Mouse (Mus musculus) bone marrow, adult 2 months (tissue): ENCODE data around the gene Tk1. TPM values are rescaled to one million over a fixed set of nuclear protein-coding genes. Genes with fewer than 3 reads are reported as not detected.

ENCODE experiments used
- H3K27ac ChIP-seq: fragments of 200-500 bp; 2 replicates; pipeline ENCODE4 v1.5.1; 2012; ENCODE audit warnings: low read depth, mild to moderate bottlenecking, control low read depth, inconsistent platforms, low read length; ENCODE audit not compliant: control insufficient read depth, poor library complexity, insufficient read depth
- H3K4me1 ChIP-seq: fragments of 200-500 bp; 2 replicates; pipeline ENCODE4 v1.6.1; 2011; ENCODE audit warnings: low read length; ENCODE audit not compliant: control insufficient read depth, insufficient read depth
- H3K4me3 ChIP-seq: fragments of 200-500 bp; replicated peaks from 2 replicates; pipeline ENCODE3; 2011; ENCODE audit warnings: mild to moderate bottlenecking, low read depth, low read length, control low read depth; ENCODE audit not compliant: control insufficient read depth
- CTCF ChIP-seq: fragments of 200-500 bp; IDR thresholded peaks from 2 replicates; pipeline ENCODE4 v1.5.1; 2011; ENCODE audit warnings: low read length, control low read depth; ENCODE audit not compliant: control insufficient read depth, insufficient read depth
- POLR2A ChIP-seq: fragments of 200-500 bp; IDR thresholded peaks from 2 replicates; pipeline ENCODE4 v1.6.1; 2011; ENCODE audit warnings: low read depth, mild to moderate bottlenecking, control low read depth, low read length, borderline replicate concordance; ENCODE audit not compliant: control insufficient read depth
- WGBS: fragments of 180-500 bp; shearing (Covaris S2); methylation state at CpG from one replicate; pipeline ENCODE4 v1.1.7; 2018; 5-methylcytosine and 5-hydroxymethylcytosine counted together
- polyA plus RNA-seq: library from polyadenylated mRNA; stranded (reverse); fragments of >200 nt; gene quantifications from 2 replicates; pipeline ENCODE4 v1.2.4, GENCODE M21; 2011; ENCODE audit warnings: low replicate concordance; ENCODE audit not compliant: missing spikeins, insufficient read depth, insufficient read length

The Tk1 gene
- polyA plus RNA-seq, 1 experiment, result 156 TPM

- WGBS, result 97% methylated on average over 10 of the region's 10 CpGs
- TF ChIP-seq CTCF (no peak), POLR2A (no peak)
- Histone ChIP-seq H3K4me3 (no peak overlapping the region), H3K4me1 (peaks cover 10% of the 10 kb centered on the region), H3K27ac (no peak overlapping the region)
Measured at GRCm38 (mm10) chr11:117770407-117770806, 55.5 kb downstream of the Tk1 start.

GRCm38 (mm10) chr11:117769683-117770047, 56.2 kb downstream of the Tk1 start:
- peaks cover 10% of the 10 kb centered on the region for H3K4me1 ChIP-seq
- H3K4me3 ChIP-seq, result no peak overlapping the region
- 94% methylated on average over 7 of the region's 7 CpGs for WGBS
- no peak overlapping the region for H3K27ac ChIP-seq
- TF ChIP-seq CTCF (no peak), POLR2A (no peak)

- no peak overlapping the region for H3K4me3 ChIP-seq
- 80% methylated on average over 20 of the region's 20 CpGs for WGBS
- no peak for TF ChIP-seq POLR2A
- no peak for TF ChIP-seq CTCF
- peak overlapping the region; percentile 22; the same call in 1 of the 2 replicates for H3K27ac ChIP-seq
- H3K4me1 ChIP-seq, result peaks cover 8% of the 10 kb centered on the region
Measured at GRCm38 (mm10) chr11:117768725-117769682, 56.9 kb downstream of the Tk1 start.

- Histone ChIP-seq H3K4me3 (no peak overlapping the region), H3K27ac (no peak overlapping the region), H3K4me1 (peaks cover 4% of the 10 kb centered on the region; the same call in 1 of the 2 replicates)
- WGBS, result 86% methylated on average over 3 of the region's 3 CpGs
- no peak for TF ChIP-seq POLR2A
- no peak for TF ChIP-seq CTCF
Measured at GRCm38 (mm10) chr11:117766275-117766674, 59.6 kb downstream of the Tk1 start.

Other genes starting within 250 kb of the Tk1 start
- 14.5 and 19.5 TPM in 2 replicates for gene Tnrc6c, start 171.8 kb downstream of the Tk1 start, polyA plus RNA-seq
- gene Tmc8, start 44.0 kb downstream of the Tk1 start, polyA plus RNA-seq, result 32.6 and 51.1 TPM in 2 replicates
- gene Tmc6, start 43.9 kb downstream of the Tk1 start, polyA plus RNA-seq, result 129 and 194 TPM in 2 replicates
- 13.5 and 16.7 TPM in 2 replicates for gene 6030468B19Rik, start 28.4 kb downstream of the Tk1 start, polyA plus RNA-seq
- gene Gm20708, start 16.4 kb downstream of the Tk1 start, polyA plus RNA-seq, result 9.5 and 12.3 TPM in 2 replicates
- 56.0 and 120 TPM in 2 replicates for gene Syngr2, start 16.4 kb downstream of the Tk1 start, polyA plus RNA-seq
- 16.9 and 21.8 TPM in 2 replicates for gene Afmid, start 168 bp downstream of the Tk1 start, polyA plus RNA-seq
- 390 and 403 TPM in 2 replicates for gene Birc5, start 23.2 kb upstream of the Tk1 start, polyA plus RNA-seq
- not detected in 2 replicates for gene Tmem235, start 34.7 kb upstream of the Tk1 start, polyA plus RNA-seq
- 2.8 and 3.2 TPM in 2 replicates for gene Tha1, start 47.4 kb upstream of the Tk1 start, polyA plus RNA-seq
- gene Socs3, start 144.0 kb upstream of the Tk1 start, polyA plus RNA-seq, result 3.4 and 9.6 TPM in 2 replicates
- 27.1 and 67.5 TPM in 2 replicates for gene Pgs1, start 160.2 kb upstream of the Tk1 start, polyA plus RNA-seq